Mouse (Mus musculus): ENCODE data around the gene Ahdc1.
A peak's percentile ranks its signal among the peaks of the same experiment; 100 is the strongest.
"Not testable (repeated sequence)": the region's sequence is repeated elsewhere in the genome, so short reads cannot be mapped to it uniquely, and the experiment has no call there.

Ahdc1 gene

DNA sequence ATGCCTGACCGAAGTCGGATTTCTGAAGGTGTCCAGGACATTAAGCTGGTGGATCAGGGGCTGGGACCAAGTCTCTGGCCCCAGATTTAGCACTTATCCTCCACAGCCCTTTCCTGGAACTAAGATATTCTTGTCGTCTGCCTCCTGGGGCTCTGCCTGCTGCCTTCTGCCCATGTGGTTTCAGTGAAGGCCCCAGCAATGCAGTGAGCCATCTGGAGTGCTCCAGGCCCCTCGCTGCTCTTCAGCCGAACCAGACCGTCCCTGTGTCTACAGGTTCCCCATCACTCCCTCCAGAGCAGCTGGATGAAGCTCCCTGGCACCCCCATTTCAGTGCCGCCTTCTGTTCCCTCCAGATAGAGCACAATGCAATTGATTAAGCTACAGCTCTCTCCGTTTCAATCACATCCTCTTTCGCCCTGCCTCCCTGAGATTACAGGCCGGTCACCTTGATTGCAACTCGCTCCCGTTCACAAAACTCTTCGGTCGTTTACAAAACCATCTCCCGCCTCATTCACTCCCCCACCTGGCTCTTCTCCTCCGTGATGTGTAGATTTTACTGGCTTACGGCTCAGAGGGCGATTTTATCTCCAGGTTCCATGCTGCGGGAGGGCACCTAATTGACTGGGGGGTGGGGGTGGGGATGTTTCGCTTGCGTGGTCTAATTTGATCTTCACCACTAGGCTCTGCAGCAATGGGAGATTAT is 7.6 kb upstream of the Ahdc1 start:
- TF ChIP-seq NANOG (IDR thresholded peaks at IDR 0.05; ENCODE audit: borderline replicate concordance, low read length) (no peak), POU5F1 (IDR thresholded peaks at IDR 0.05; ENCODE audit: borderline replicate concordance, low read length) (no peak), CTCF (conservative IDR thresholded peaks at IDR 0.05; ENCODE audit: low read length) (no peak)
- Histone ChIP-seq H3K36me3 (ENCODE audit: insufficient read depth, low read length) (0 out of 2 replicates have a peak, but pooled peaks cover 3% of the 10 kb centered on the region), H3K9me3 (ENCODE audit: low read length) (no peaks in the 10 kb centered on the region), H3K4me1 (replicated peaks; ENCODE audit: low read depth, low read length) (peaks cover 77% of the 10 kb centered on the region), H3K4me3 (replicated peaks; ENCODE audit: low read length) (peak overlapping the region; percentile 46), H3K27me3 (ENCODE audit: insufficient read depth, low read length) (no peaks in the 10 kb centered on the region)

- no peak overlapping the region for H3K4me3 ChIP-seq (replicated peaks; ENCODE audit: low read length)
- H3K9me3 ChIP-seq (ENCODE audit: low read length), result no peaks in the 10 kb centered on the region
- H3K36me3 ChIP-seq (ENCODE audit: insufficient read depth, low read length), result 0 out of 2 replicates have a peak, but pooled peaks cover under 1% of the 10 kb centered on the region
- H3K4me1 ChIP-seq (replicated peaks; ENCODE audit: low read depth, low read length), result peaks cover 88% of the 10 kb centered on the region
- TF ChIP-seq POU5F1 (IDR thresholded peaks at IDR 0.05; ENCODE audit: borderline replicate concordance, low read length) (no peak), CTCF (conservative IDR thresholded peaks at IDR 0.05; ENCODE audit: low read length) (peak; percentile 94)
- H3K27me3 ChIP-seq (ENCODE audit: insufficient read depth, low read length), result no peaks in the 10 kb centered on the region
These were observed 5.8 kb upstream of the Ahdc1 start for GRCm38 (mm10) chr4:133005233-133005632.

GRCm38 (mm10) chr4:133005885-133006451 is 5.1 kb upstream of the Ahdc1 start:
- peaks cover 88% of the 10 kb centered on the region for H3K4me1 ChIP-seq (replicated peaks; ENCODE audit: low read depth, low read length)
- not testable (repeated sequence) for H3K9me3 ChIP-seq (ENCODE audit: low read length); H3K4me3 ChIP-seq (replicated peaks; ENCODE audit: low read length); H3K36me3 ChIP-seq (ENCODE audit: insufficient read depth, low read length); H3K27me3 ChIP-seq (ENCODE audit: insufficient read depth, low read length)

DNA sequence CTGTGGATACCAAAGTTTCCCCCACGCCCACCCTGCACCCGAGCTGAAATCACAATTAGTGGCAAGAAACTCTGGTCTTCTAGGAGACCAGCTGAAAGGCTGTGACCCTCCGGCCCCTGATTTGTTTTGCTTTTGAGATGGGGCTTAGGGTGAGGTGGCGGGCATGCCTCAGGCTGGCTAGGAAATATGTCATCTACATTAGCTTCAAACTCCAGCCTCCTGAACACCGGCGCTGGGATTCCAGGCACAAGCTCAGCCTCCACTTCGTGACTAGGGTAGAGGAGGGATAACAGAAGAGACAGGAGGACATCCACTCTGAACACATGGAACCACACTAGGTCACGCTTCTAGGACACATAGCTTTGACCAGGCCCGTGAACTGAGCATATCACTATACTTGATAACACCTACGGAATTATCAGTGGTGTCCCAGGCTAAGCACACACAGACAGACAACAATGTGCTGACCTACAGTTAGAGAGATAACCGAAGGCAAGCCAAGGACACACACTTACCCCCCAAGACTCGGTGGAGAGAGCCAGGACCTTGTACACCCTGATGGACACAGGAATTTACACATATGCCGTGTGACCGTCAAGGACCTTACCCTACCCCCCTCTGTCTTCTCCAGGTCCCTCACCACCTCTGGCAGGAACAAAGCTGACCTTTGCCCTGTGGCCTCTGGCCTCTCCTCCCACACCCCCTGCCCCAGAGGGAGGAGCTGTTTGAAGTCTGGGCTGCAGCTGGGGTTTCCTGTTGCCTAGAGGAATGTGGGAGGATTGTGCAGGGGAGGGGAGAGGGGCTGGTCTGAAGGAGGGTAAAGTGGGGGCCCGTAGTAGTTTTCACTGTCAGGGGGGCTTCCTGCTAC is 3.3 kb upstream of the Ahdc1 start:
- no peak for TF ChIP-seq CTCF (conservative IDR thresholded peaks at IDR 0.05; ENCODE audit: low read length)
- TF ChIP-seq POU5F1 (IDR thresholded peaks at IDR 0.05; ENCODE audit: borderline replicate concordance, low read length), result no peak
- no peak for TF ChIP-seq NANOG (IDR thresholded peaks at IDR 0.05; ENCODE audit: borderline replicate concordance, low read length)

DNA sequence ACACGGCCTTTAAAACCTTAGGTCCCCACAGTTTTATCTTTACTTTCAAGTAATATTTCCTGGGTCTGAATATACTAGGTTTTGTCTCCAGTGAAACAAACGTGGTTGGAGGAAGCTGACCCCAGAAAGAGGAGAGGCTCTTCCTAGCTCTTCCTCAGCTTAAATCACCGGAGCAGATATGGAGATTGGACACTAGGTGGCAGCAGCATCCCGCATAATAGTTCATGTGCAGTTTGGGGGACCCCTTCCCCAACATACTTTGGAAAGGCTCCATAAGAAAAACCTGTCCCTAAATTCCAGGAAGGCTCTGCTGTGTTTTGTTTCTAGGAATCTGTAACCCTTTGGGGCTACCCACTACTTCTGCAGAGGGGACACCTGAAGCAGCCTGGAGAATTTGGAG is 1.9 kb upstream of the Ahdc1 start:
- H3K4me1 ChIP-seq (replicated peaks; ENCODE audit: low read depth, low read length), result peaks cover 74% of the 10 kb centered on the region
- no peak overlapping the region for H3K4me3 ChIP-seq (replicated peaks; ENCODE audit: low read length)
- peak; percentile 65 for TF ChIP-seq CTCF (conservative IDR thresholded peaks at IDR 0.05; ENCODE audit: low read length)
- TF ChIP-seq NANOG (IDR thresholded peaks at IDR 0.05; ENCODE audit: borderline replicate concordance, low read length), result no peak
- no peaks in the 10 kb centered on the region for H3K27me3 ChIP-seq (ENCODE audit: insufficient read depth, low read length)
- H3K36me3 ChIP-seq (ENCODE audit: insufficient read depth, low read length), result no peaks in the 10 kb centered on the region
- H3K9me3 ChIP-seq (ENCODE audit: low read length), result no peaks in the 10 kb centered on the region

More for the DNA sequence above, 3.3 kb upstream of the Ahdc1 start:
- H3K4me1 ChIP-seq (replicated peaks; ENCODE audit: low read depth, low read length), result peaks cover 75% of the 10 kb centered on the region
- H3K27me3 ChIP-seq (ENCODE audit: insufficient read depth, low read length), result no peaks in the 10 kb centered on the region
- no peaks in the 10 kb centered on the region for H3K36me3 ChIP-seq (ENCODE audit: insufficient read depth, low read length)
- H3K9me3 ChIP-seq (ENCODE audit: low read length), result no peaks in the 10 kb centered on the region
- H3K4me3 ChIP-seq (replicated peaks; ENCODE audit: low read length), result peak overlapping the region; percentile 27

GRCm38 (mm10) chr4:133009676-133010075 is 1.4 kb upstream of the Ahdc1 start:
- H3K4me3 ChIP-seq (replicated peaks; ENCODE audit: low read length), result 0 out of 2 replicates have a peak overlapping the region, but pooled peaks have one; percentile 91
- no peaks in the 10 kb centered on the region for H3K9me3 ChIP-seq (ENCODE audit: low read length)
- no peaks in the 10 kb centered on the region for H3K36me3 ChIP-seq (ENCODE audit: insufficient read depth, low read length)
- H3K4me1 ChIP-seq (replicated peaks; ENCODE audit: low read depth, low read length), result peaks cover 74% of the 10 kb centered on the region
- no peak for TF ChIP-seq POU5F1 (IDR thresholded peaks at IDR 0.05; ENCODE audit: borderline replicate concordance, low read length)
- TF ChIP-seq CTCF (conservative IDR thresholded peaks at IDR 0.05; ENCODE audit: low read length), result no peak
- no peak for TF ChIP-seq NANOG (IDR thresholded peaks at IDR 0.05; ENCODE audit: borderline replicate concordance, low read length)
- H3K27me3 ChIP-seq (ENCODE audit: insufficient read depth, low read length), result no peaks in the 10 kb centered on the region

GRCm38 (mm10) chr4:133010611-133011010 is 449 bp upstream of the Ahdc1 start:
- Histone ChIP-seq H3K27me3 (ENCODE audit: insufficient read depth, low read length) (no peaks in the 10 kb centered on the region), H3K4me1 (replicated peaks; ENCODE audit: low read depth, low read length) (peaks cover 75% of the 10 kb centered on the region), H3K4me3 (replicated peaks; ENCODE audit: low read length) (peak overlapping the region; percentile 91), H3K9me3 (ENCODE audit: low read length) (no peaks in the 10 kb centered on the region), H3K36me3 (ENCODE audit: insufficient read depth, low read length) (no peaks in the 10 kb centered on the region)
- no peak for TF ChIP-seq NANOG (IDR thresholded peaks at IDR 0.05; ENCODE audit: borderline replicate concordance, low read length)
- TF ChIP-seq CTCF (conservative IDR thresholded peaks at IDR 0.05; ENCODE audit: low read length), result no peak
- no peak for TF ChIP-seq POU5F1 (IDR thresholded peaks at IDR 0.05; ENCODE audit: borderline replicate concordance, low read length)

GRCm38 (mm10) chr4:133011821-133012775 is 1.0 kb downstream of the Ahdc1 start:
- Histone ChIP-seq H3K4me3 (replicated peaks; ENCODE audit: low read length) (peak overlapping the region; percentile 91), H3K4me1 (replicated peaks; ENCODE audit: low read depth, low read length) (peaks cover 81% of the 10 kb centered on the region)

More at GRCm38 (mm10) chr4:133011821-133012775, 1.0 kb downstream of the Ahdc1 start:
- H3K9me3 ChIP-seq (ENCODE audit: low read length), result no peaks in the 10 kb centered on the region
- no peak for TF ChIP-seq POU5F1 (IDR thresholded peaks at IDR 0.05; ENCODE audit: borderline replicate concordance, low read length)
- no peak for TF ChIP-seq NANOG (IDR thresholded peaks at IDR 0.05; ENCODE audit: borderline replicate concordance, low read length)
- no peak for TF ChIP-seq CTCF (conservative IDR thresholded peaks at IDR 0.05; ENCODE audit: low read length)
- H3K36me3 ChIP-seq (ENCODE audit: insufficient read depth, low read length), result peaks cover 8% of the 10 kb centered on the region
- no peaks in the 10 kb centered on the region for H3K27me3 ChIP-seq (ENCODE audit: insufficient read depth, low read length)

Measured in E14TG2a.4 (cell line).